Mouse (Mus musculus) lung, postnatal 0 days (tissue): ENCODE measurements around the gene Olfr329-ps.
"Not testable (repeated sequence)": the region's sequence is repeated elsewhere in the genome, so short reads cannot be mapped to it uniquely, and the experiment has no call there.

Experiments
- CTCF ChIP-seq: IDR thresholded peaks from 2 replicates; pipeline ENCODE4 v1.5.1; 2016; ENCODE audit warnings: antibody characterized with exemption, mild to moderate bottlenecking
- EP300 ChIP-seq: IDR thresholded peaks from 2 replicates; pipeline ENCODE4 v1.6.1; 2016; ENCODE audit warnings: antibody characterized with exemption, mild to moderate bottlenecking, control low read depth

- not testable (repeated sequence) for TF ChIP-seq EP300, CTCF
Measured at GRCm38 (mm10) chr11:58534736-58535135, 11.5 kb downstream of the Olfr329-ps start, which contains the start of gene Olfr330.
